Comparison of ENCODE assay signal across 15 mouse cellular contexts in the genomic region with DNA sequence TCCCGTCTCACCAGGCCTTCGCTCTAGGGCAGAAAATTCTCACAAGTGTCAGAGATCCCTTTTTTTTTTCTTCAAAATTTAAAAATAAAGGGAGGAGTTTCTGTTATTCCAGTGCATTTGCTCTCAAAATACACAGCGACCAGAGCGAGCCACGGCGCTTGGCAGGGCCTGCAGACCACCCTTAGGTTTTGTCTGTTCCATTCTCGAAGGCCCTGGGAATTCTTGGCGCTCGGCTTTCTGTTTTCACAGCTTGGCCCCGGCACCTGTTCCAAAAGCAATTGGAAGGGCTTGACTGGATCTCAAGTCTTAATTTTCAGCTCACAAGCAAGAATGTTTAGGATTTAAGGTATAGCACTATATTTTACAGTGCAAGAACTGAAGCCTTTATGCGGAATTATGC. TPM values are rescaled to one million over a fixed set of nuclear protein-coding genes. Genes with fewer than 3 reads are reported as not detected.
"Had no signal": no experiment of that assay in that cellular context is flagged by ENCODE, and none has a peak within 500 bp of the region (broad histone marks: within the 10 kb centered on the region; RNA-seq: fewer than 3 reads in every experiment).

No protein-coding gene starts in this region.

- H3K4me3 ChIP-seq: kidney, embryonic 15.5 days; limb, embryonic 12.5 days; midbrain, embryonic 12.5 days; myocyte; neural tube, embryonic 15.5 days had no signal

- H3K27me3 ChIP-seq: kidney, embryonic 15.5 days; midbrain, embryonic 12.5 days; neural tube, embryonic 15.5 days had no signal

- H3K9me3 ChIP-seq: kidney, embryonic 15.5 days; limb, embryonic 12.5 days; midbrain, embryonic 12.5 days; neural tube, embryonic 15.5 days had no signal

- H3K4me1 ChIP-seq: neural tube, embryonic 15.5 days had no signal

- DNase-seq: kidney, postnatal 14 days; lung, adult 18-20 months; right cerebral cortex, adult 18-20 months; right cerebral cortex, postnatal 25 days; spleen, adult 18-20 months; thymus, adult 18-20 months; thymus, postnatal 14 days had no signal

- H3K9ac ChIP-seq: kidney, embryonic 15.5 days; limb, embryonic 12.5 days; liver, embryonic 14.5 days; midbrain, embryonic 12.5 days; neural tube, embryonic 15.5 days had no signal

- H3K36me3 ChIP-seq: kidney, embryonic 15.5 days; limb, embryonic 12.5 days; midbrain, embryonic 12.5 days; neural tube, embryonic 15.5 days had no signal

- H3K4me2 ChIP-seq: kidney, embryonic 15.5 days; limb, embryonic 12.5 days; midbrain, embryonic 12.5 days; neural tube, embryonic 15.5 days had no signal

- H3K27ac ChIP-seq: kidney, embryonic 15.5 days; liver, embryonic 14.5 days; midbrain, embryonic 12.5 days; neural tube, embryonic 15.5 days had no signal

RNA-seq across cellular contexts. Expression of gene Bmpr1b, which starts 39.8 kb away (rescaled TPM):
- total RNA-seq: liver, adult 2 months; megakaryocyte-erythroid progenitor cell, adult 5-6 weeks had no signal
- polyA plus RNA-seq: liver, adult 2 months had no signal
